Mouse (Mus musculus): ENCODE results near the gene Atp5j2.
A peak's percentile ranks its signal among the peaks of the same experiment; 100 is the strongest.

Gene Atp5j2

DNA sequence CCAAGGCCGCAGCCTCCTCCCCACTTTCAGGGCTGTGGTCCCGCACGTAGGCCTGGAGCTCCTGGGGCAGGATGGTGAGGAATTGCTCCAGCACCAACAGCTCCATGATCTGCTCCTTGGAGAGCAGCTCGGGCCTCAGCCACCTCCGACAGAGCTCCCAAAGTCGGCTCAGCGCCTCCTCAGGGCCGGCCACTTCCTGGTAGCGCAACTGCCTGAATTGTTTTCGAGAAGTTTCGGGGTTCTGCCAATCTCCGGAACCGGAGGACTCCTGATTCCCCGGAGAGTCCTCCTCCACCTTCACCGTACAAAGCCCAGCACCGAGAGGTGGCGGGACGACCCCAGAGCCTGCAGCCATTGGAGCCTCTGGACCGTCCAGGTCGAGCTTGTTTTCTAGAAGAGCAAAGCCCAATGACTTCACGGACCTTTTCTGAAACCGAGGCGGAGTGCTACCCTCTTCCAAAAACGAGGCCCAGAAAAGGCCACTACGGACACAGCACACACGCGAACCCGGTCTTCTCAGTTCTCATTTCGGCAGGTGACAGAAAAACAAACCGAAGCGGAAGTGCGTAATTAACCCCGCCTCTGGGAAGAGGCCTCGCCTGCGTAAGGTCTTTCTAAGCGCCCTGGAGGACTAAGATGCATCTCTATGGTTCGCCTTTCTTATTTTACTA is 9.6 kb upstream of the Atp5j2 start, which contains the start of gene Zkscan14:
TSS of gene Zkscan14 (minus strand) at position 548 of the 671 bp plus-strand sequence.
- DNase-seq (ENCODE audit: low read depth, low spot score), result peak; percentile 82

DNA sequence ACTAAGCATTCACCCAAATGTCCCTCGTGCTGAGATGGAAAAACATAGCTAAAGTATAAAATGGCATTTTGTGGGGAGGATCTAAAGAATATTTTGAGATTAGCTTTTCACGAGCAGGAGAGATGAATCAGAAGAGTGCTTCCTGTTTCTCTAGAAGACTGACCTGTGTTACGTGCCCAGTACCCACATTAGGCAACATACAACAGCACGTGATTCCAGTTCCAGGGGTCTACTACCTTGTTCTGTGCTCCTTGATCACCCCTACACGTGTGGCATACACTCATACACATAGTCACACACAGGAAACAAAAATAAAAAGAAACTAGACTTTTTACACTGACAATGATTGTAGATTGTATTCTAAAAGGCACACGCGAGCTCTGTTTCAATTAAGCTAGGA is 8.5 kb upstream of the Atp5j2 start:
- DNase-seq (ENCODE audit: low read depth, low spot score), result no peak

DNA sequence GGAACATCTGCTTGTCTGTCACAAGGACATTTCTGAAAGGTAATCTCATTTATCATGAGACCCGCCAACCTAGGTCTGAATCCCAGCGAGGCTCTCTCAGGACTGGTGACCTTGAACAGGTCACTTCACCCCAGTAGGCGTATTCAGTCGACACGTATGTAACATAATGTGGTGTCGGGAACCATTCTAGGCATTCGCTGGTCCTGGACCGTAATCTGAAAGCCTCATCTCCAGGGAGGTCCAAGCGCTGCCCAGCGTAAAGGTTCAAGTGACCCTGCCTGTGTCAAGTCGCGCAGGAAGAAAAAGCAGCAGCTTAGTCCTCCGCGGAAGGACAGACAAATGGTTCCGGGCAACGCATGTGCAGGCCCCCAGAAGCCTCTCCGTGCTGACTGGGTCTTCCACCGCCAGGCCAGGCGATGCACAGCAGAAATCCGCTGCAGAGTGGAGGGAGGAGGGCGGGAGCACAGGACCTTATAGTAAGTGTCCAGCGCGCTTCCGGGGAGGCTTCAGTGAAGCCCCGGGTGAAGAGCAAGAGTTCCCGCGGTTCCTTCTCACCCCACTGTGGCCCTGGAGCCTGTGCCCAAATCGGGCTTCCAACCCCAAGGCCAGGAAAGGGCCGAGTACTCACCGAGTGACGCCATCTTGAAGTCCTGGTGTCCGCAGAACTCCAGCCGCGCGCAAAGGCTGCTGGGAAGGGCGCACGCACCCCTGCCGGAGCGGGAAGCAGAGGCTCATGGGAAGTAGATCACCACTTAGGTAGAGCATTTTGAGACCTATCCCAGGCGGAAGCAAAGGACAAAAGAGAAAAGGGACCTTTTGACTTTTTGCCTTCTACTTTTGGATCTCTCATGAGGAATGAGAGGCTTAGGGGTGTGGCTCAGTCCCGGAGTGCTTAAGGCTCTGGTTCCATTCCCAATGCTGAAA is 725 bp downstream of the Atp5j2 start:
- peak; percentile 89 for DNase-seq (ENCODE audit: low read depth, low spot score)

DNA sequence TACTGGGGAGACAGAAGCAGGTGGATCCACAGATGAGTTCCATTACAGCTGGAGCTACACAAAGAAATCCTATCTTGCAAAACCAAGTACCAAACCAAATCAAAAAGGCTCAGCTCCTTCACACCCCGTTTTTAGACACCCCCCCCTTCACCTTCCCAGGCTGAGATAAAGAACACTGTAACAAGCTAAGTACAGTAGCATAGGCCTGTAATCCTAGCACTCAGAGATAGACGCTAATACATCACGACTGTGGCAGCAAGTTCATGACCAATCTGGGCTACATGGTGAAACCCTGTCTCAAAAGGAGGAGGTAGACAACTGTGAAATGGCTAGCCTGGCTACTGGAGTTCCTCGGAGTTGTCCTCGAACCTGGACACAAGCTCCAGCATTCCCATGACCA is 1.5 kb downstream of the Atp5j2 start:
- no peak for DNase-seq (ENCODE audit: low read depth, low spot score)

DNA sequence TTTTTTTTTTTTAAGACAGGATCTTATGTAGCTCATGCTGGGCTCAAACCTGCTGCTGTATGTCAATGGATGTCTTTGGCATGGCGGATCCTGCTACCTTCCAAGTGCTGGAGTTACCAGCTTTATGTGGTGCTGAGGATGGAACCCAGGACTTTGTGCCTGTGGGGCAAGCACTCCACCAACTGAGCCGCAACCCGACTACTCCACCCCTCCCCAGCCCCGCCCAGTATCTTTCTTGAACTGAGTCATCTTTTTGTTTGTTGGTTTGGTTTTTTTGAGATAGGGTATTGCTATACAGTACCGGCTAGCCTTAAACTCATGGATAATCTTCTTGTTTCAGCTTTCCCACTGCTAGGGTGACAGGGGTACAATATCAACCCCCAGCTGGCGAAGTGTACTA is 2.4 kb downstream of the Atp5j2 start:
- DNase-seq (ENCODE audit: low read depth, low spot score), result no peak

DNA sequence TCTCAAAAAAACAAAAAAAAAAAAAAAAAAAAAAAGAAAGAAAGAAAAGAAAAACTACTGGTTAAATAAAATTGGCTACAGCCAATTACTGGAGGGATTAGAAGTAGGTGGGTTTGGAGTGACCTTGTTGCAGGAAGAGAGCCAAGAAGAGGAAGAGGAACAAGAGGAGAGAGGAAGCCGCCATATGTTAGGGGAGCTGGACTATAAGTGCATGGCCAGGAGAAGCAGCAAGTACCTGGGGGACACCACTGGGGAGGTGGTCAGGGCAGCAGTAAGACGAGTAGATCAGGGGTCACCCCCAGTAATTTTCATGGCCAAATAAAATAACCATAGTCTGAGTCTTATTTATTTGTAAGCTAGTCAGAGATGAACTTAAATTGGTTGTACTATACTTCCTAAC is 6.6 kb downstream of the Atp5j2 start:
- no peak for DNase-seq (ENCODE audit: low read depth, low spot score)

DNA sequence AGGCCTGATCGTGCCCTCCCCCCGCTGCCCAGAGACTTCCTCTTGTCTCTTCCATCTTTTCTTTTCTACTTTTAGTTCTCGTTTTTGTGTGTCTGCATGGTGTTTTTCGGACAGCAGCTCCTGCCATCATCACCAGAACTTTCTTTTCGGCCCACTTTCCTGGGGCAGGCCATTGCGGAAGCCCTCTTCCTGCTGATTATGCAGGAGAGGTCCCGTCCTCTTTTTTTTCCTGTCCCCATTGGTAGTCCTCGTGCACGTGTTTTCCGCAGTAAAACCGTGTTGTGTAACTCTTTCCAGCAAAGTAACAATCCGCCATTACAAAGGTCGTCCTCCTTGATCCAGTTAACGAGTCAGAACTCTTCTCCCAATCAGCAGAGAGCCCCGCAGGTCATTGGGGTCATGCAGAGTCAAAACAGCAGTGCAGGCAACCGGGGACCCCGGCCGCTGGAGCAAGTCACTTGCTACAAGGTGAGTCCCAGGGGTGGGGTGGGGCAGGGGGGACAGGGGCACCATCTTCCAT is 13.3 kb downstream of the Atp5j2 start:
- no peak for DNase-seq (ENCODE audit: low read depth, low spot score)

DNA sequence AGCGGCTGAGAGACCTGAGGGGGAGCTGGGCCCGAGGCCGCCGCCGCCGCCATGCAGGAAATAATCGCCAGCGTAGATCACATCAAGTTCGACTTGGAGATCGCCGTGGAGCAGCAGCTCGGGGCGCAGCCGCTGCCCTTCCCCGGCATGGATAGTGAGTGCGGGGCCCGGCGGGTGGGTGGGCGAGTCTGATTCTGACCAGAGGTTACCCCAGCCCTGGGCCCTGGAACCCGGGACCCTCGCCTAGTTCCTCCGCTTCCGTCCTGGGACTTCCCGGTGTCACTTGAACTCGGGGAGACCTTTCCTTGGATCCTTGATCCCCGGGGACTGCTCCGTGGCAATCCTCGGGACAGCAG is 24.6 kb downstream of the Atp5j2 start:
- no peak for DNase-seq (ENCODE audit: low read depth, low spot score)

DNA sequence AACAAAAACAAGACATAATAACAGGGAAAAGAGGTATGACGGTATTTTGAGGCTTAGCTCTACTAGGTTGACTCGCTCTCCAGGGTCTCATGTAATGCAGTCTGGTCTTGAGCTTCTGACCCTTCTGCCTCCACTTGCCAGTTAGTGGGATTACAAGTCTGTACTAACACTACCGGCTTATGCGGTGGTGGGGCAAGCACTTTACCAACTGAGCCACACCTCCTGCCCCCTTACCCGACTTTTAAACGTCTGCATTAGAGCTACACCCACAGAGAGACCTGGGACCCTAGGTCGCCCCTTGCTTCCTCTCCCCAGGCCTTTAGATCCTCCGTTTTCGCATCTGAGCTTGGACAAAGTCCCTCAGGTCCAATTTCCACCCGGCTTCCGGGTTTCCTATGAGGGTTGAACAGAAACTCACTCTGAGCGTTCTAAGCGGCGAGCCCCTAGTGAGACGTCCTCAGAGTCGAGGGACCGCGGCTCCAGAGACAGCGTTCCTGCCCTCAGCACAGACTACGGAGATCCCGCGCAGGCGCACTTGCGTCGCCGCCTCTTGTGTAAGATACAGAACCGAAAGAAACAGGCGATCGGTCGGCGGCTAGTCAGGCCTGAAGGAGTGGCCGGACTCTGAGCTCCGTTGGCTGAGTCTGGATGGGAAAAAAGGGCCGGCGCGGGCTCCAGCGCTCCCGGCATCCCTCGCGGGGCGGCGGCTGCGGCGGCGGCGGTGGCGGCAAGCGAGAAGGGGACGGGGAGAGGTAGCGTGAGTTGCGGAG is 25.1 kb downstream of the Atp5j2 start, which contains the start of the genes Ptcd1 and Cpsf4:
TSS of gene Ptcd1 (minus strand) at position 573 of the 770 bp plus-strand sequence.
TSS of gene Cpsf4 (plus strand) at position 678 of the 770 bp plus-strand sequence.
- DNase-seq (ENCODE audit: low read depth, low spot score), result peak; percentile 99

DNA sequence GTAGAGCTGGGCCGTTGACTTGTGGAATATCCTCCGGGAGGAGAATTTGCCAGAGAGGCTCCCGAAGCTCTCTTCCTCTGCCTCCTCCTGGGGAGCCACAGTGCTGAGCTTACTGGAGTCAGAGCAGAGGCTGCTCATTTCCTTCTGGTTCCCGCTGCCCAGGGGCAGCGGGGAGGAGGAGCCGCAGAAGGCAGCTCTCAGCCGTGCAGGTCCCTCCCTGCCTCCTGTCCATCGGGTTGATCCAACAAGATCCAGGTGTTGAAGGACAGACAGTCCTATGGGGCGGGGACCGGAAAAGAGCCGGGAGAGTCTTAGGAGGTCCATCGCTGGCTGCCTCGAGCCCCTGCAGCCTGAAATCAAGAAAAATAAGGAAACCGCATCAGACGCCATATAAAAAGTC is 26.7 kb downstream of the Atp5j2 start:
- DNase-seq (ENCODE audit: low read depth, low spot score), result no peak

DNA sequence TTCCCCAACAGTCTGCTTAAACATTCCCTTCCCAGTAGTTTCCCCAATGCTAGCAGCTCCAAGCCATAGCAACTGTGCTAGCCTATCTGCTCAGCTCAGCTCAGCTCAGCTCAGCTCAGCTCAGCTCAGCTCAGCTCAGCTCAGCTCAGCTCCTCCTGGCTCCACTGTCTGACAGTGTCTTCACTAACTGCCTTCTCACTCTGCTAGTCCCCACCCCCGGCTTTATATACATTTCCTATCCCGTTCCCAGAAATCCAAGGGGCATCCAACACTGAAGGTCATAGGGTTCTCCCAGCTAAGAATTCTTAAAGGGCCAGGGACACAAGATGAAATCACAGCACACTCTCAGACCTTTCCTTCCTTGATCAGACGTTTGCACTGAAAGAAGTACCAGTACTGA is 27.2 kb downstream of the Atp5j2 start:
- no peak for DNase-seq (ENCODE audit: low read depth, low spot score)

DNA sequence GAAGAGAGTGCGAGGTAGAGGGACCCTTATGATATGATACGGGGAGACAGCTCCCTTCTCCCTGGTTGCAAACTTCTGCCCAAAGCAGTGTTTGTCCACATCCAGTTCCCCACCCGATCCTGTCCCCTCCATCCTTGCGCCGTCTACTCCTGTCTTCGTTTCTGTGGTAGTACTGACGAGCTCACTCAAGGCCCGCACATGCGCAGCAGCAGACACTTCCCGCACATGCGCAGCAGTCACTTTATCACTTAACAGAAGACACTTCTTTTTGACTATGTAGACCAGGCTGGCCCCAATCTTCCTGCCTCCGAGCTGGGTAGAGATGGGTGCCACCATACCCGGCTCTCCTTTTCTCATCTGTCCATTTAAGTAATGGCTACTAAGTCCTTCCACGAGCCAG is 30.5 kb downstream of the Atp5j2 start:
- DNase-seq (ENCODE audit: low read depth, low spot score), result no peak

DNA sequence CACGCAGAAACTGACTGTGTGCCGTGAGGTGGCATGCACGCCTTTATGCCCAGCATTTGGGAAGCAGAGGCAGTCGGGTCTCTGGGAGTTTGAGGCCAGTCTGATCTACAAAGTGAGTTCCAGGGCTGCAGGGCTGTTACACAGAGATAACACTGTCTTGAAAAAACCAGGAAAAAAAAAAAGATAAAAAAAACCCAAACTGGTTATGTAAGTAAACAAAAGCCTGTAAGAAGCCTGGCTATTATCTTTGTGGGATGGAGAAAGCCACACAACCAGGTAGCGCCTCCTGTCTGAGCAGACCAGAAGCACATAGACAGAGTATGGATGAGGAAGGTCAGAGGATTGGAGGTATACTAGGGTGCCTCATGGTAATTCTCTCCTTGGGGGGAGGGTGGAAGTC is 39.2 kb downstream of the Atp5j2 start:
- no peak for DNase-seq (ENCODE audit: low read depth, low spot score)

DNA sequence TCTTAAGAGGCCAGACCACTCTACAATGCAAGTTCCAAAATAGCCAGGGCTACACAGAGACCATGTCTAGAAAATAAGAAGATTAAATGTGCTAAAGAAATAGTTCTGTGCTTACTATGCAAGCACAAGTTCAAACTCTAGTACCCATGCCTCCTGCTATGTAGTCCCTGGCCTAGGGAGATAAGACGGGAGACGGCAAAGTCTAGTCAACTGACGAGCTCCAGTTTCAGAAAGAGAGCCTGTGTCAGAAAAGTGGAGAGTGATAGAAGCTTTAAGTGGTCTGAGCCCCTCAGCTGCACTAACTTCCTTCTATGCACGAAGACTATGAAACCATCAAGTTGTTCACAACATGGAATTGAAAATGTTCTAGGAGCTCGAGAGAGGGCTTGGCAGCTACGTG is 42.6 kb downstream of the Atp5j2 start:
- DNase-seq (ENCODE audit: low read depth, low spot score), result no peak

DNA sequence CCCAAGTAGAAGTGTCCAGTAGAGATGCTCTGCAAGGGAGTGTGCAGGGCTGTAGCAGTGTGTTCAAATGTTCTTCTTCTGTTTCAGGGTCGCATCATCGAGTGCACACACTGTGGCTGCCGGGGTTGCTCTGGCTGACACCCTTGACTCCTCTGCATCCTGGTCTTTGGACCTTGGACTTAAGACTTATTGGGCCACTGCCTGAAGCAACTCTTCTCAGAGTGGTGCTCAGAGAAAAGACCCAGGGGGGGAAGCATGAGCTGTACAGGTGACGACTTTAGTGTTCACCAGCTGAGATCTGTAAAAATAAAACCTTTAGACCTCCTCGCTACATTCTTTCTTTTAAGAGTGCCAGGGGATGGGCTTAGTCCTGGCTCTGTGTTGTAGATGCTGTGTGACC is 44.1 kb downstream of the Atp5j2 start:
- DNase-seq (ENCODE audit: low read depth, low spot score), result no peak

DNA sequence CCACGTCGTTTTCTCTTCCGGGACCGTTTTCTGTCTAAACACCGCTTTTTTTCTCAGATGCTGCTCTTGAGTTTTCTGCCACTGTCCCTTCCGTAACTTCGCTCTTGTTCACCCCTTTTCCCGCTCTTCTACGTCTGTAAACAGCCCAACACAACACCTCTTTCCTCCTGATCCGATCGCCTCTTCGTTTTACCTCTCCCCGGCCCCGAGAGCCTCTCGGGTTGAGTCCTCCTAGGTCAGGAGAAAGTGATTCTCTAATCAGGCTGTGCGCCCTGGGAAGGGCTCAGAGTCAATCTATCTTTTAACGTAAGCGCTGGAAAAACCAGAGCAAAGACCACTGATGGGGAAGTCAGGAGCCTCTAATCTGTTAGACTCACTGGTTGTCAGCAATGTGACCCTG is 51.3 kb downstream of the Atp5j2 start:
- no peak for DNase-seq (ENCODE audit: low read depth, low spot score)

DNA sequence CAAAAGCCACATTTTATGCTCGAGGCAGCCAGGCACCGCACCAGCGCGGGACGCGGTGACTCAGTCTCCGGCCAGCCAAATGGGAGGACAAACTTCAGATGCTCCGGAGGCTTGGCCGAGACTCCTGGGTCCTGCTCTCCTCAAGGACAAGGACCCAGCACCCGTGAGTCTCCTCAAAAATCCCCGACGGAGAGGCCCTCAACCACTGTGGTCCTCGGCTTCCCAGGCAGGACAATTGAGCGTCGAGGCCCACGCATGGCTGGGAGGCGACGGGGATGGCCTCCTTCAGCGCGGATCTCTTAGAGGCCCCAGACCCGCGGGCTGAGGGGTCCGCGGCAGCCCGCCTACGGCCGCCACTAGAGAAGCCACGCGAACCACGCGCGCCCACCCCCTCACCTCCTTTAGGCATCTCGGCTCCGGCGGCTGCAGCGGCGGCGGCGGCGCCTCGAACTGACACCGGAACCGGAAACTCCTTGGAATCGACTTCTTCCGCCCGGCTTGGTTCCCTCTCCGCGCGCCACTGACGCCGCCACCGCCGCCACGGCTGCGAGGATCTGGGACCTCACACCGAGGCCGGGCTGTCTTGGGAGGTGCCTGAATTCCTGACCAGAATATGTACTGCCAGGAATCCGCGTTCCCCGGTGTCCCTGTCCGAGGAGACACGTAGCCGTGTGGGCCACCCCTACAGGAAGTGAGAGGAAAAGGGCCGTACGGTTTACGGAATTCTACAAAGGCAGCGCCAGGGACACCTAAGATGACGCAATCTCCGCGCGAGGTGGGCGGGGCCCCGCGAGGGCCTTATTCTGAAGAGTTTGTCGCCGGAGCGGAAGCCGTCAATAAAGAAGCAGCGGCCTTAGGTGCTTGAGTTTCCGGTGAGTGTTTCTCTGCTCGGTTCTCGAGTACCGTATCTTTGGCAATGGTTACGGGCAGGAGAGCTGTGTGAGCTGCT is 52.0 kb downstream of the Atp5j2 start, which contains the start of the genes Pdap1 and Bud31:
TSS of gene Pdap1 (minus strand) at position 668 of the 949 bp plus-strand sequence.
TSS of gene Bud31 (plus strand) at position 792 of the 949 bp plus-strand sequence.
- peak; percentile 91 for DNase-seq (ENCODE audit: low read depth, low spot score)

DNA sequence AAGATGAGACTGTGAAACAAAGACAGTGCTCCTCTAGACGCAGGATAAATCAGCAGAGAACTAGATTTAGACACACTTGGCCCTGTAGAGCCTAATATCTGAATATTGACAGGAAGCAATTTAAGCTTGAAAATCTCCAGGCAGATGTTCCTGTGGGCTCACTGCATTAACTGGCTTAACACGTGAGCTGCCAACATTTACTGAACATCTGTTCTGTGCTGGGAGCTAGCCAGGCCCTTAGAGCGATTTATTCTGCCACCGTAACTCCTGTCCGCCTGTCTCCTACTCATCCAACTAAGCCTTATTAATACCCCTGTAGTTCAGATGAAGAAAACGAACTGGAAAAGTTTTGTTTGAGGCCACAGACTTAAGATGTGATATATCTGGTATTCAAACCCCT is 53.0 kb downstream of the Atp5j2 start:
- no peak for DNase-seq (ENCODE audit: low read depth, low spot score)

Data from skeletal muscle tissue, adult 2 months (tissue).